Comparison of ENCODE assay signal across 8 mouse cellular contexts in the genomic region with DNA sequence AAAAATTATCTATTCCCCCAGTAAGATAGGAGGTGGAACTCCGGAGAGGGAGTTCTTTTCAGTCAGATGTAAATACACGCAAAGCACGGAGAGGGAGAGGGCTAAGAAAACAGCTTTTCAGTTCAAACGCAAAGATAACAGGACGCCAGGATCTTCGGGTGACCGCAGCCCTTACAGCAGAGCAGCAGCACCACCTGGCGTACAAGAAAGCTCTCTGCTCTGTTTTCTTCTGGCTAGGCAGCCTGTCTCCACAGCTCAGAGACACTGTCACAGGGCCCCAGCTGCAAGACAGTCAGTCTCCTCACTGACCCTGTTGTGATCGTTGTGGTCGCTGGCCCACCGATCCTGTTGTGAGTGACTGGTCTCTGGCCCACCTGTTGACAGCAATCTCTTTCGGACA. TPM values are rescaled to one million over a fixed set of nuclear protein-coding genes. Genes with fewer than 3 reads are reported as not detected.
DNase-seq lines count a peak whose midpoint lies in the region; ATAC-seq lines count a peak whose summit lies in the region.

No protein-coding gene starts in this region.

- H3K9ac ChIP-seq in hindbrain, embryonic 14.5 days: no peak overlapping the region

- H3K27ac ChIP-seq in hindbrain, embryonic 14.5 days: no peak overlapping the region

- H3K4me3 ChIP-seq in hindbrain, embryonic 14.5 days (replicated peaks; ENCODE audit: low read length): no peak overlapping the region; the same call in 1 of the 2 replicates

- H3K9me3 ChIP-seq in hindbrain, embryonic 14.5 days (ENCODE audit: control insufficient read depth, low read length): no peaks in the 10 kb centered on the region

- WGBS in hindbrain, embryonic 14.5 days: 3% methylated on average over 12 of the region's 12 CpGs

- H3K36me3 ChIP-seq in hindbrain, embryonic 14.5 days (replicated peaks; ENCODE audit: control insufficient read depth, insufficient read depth): no peaks in the 10 kb centered on the region

- peak overlapping the region; percentile 37 for H3K4me2 ChIP-seq in hindbrain, embryonic 14.5 days (replicated peaks)

- peak; percentile 76 for DNase-seq in MN1 (ENCODE audit: low spot score)
- peak; percentile 42 for DNase-seq in cerebellum, adult 9-11 months
- peak; percentile 42 to 57 for DNase-seq in frontal cortex, postnatal 25 days (ENCODE audit: low spot score in 2 of 2)
- peak; percentile 84 for DNase-seq in hindbrain, embryonic 14.5 days (ENCODE audit: low spot score)
- peak; percentile 12 to 62 for DNase-seq in layer of hippocampus, postnatal 25 days (ENCODE audit: extremely low spot score in 1 of 2, low spot score in 1 of 2)
- peak; percentile 70 for DNase-seq in lung, postnatal 25 days (ENCODE audit: low spot score)
- DNase-seq in retina, postnatal 1 day: peak; percentile 91
- DNase-seq in thymus, postnatal 4 days: peak; percentile 85

- 0 out of 2 replicates have a peak, but pooled peaks cover 3% of the 10 kb centered on the region for H3K4me1 ChIP-seq in hindbrain, embryonic 14.5 days (replicated peaks; ENCODE audit: control insufficient read depth, insufficient read depth, low read length)

- no peak; the same call in 1 of the 2 replicates for ATAC-seq in hindbrain, embryonic 14.5 days (ENCODE audit: low FRiP score)

- H3K27me3 ChIP-seq in hindbrain, embryonic 14.5 days (ENCODE audit: control insufficient read depth, insufficient read depth, low read length): peaks cover 51% of the 10 kb centered on the region

RNA-seq across cellular contexts. Expression of gene 4930447C04Rik, which starts 36.1 kb away (rescaled TPM):
- polyA plus RNA-seq in hindbrain, embryonic 14.5 days (2014; fragmentation: Nextera tagmentation; extraction: Ambion mirVana): 5.3 and 6.1 TPM in 2 replicates
- total RNA-seq in layer of hippocampus, postnatal 25 days (2021): 1 to 10 TPM; 4.9 to 6.9 TPM

RNA-seq across cellular contexts. Expression of gene Six6, which starts 37.0 kb away (rescaled TPM):
- polyA plus RNA-seq in hindbrain, embryonic 14.5 days (2014; fragmentation: Nextera tagmentation; extraction: Ambion mirVana): not detected in 2 replicates
- not detected for total RNA-seq in layer of hippocampus, postnatal 25 days (2021)

Comparison
In these comparisons a context has a peak if more than half of its experiments do, and no peak if none do; other contexts are left out.
1. DNase-seq: peak in every context shown above with its lines; median percentile 91 in retina, postnatal 1 day; 85 in thymus, postnatal 4 days; 84 in hindbrain, embryonic 14.5 days; 76 in MN1; 70 in lung, postnatal 25 days; 50 in frontal cortex, postnatal 25 days; 42 in cerebellum, adult 9-11 months; 37 in layer of hippocampus, postnatal 25 days.